9 mouse cellular contexts compared by ENCODE assay signal in the genomic region with DNA sequence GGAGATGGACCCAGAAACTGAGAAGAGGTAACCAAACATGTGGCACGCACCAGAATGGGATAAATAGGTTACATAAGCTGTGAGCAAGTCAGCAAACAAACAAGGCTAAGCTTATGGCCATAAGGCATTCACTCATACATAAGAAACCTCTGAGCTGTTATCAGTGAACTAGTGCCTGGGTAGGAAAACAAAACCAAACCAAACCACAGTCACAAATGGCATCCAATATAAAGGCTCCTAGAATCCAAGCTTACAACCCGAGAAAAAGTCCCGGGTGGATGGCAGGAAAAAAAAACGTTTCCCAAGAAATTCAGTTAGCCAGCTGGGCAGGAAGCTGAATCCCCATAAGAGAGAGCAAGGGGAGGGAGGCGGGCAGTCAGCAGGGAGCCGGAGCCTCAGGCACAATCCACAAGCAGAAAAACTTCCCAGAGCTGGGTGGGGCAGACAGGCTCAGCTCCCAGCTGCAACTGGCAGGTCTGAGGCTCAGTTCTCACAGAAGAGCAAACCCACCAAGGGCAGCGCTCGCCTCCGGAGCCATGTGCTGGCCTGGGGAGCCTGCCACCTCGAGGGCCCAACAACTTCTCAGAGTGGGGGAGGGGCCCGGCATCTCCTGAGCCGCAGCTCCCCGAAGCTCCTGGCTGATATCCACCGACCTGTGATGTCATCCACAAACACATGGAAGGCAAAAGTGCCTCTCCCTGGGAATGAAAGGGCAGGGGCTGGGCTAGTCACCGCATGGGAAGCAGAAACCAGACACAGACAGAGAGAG. TPM values are rescaled to one million over a fixed set of nuclear protein-coding genes. Genes with fewer than 3 reads are reported as not detected.
DNase-seq lines count a peak whose midpoint lies in the region; ATAC-seq and TF ChIP-seq lines count a peak whose summit lies in the region.
"Had no signal": no experiment of that assay in that cellular context is flagged by ENCODE, and none has a peak within 500 bp of the region (broad histone marks: within the 10 kb centered on the region; RNA-seq: fewer than 3 reads in every experiment).

No protein-coding gene starts in this region.

- peak; percentile 84 for DNase-seq in ES-E14 (ENCODE audit: low read depth, low spot score)
- DNase-seq in cerebellum, adult 11 months, result peak; percentile 70
- peak; percentile 81 to 86 for DNase-seq in heart, postnatal 36 days
- DNase-seq in layer of hippocampus, postnatal 25 days (ENCODE audit: extremely low spot score in 1 of 2, low spot score in 1 of 2), result peak; percentile 23 to 37
- DNase-seq in lung, postnatal 36 days, result peak; percentile 86
- peak; percentile 75 for DNase-seq in skeletal muscle tissue, adult 2 months (ENCODE audit: low read depth, low spot score)

- H3K4me3 ChIP-seq in ES-E14 (ENCODE audit: insufficient read depth in 1 of 2, low read depth in 1 of 2, low read length in 2 of 2, poor library complexity in 1 of 2, severe bottlenecking in 1 of 2), result peak overlapping the region; percentile 35 to 56
- H3K4me3 ChIP-seq in forebrain, embryonic 15.5 days, result peak overlapping the region; percentile 21

- no peaks in the 10 kb centered on the region for H3K9me3 ChIP-seq in ES-E14 (ENCODE audit: control insufficient read depth, insufficient read depth, low read depth, low read length)
- H3K9me3 ChIP-seq in forebrain, embryonic 15.5 days, result no peaks in the 10 kb centered on the region

- in situ Hi-C loops in ES-E14 (cut with MboI; ENCODE audit: low sequenced_read_pairs in 2 of 2, unreplicated experiment in 2 of 2), result no loop called here

- H3K36me3 ChIP-seq in ES-E14 (ENCODE audit: control insufficient read depth, insufficient read depth, low read length, poor library complexity, severe bottlenecking), result no peaks in the 10 kb centered on the region
- no peaks in the 10 kb centered on the region for H3K36me3 ChIP-seq in forebrain, embryonic 15.5 days

- peaks cover 0 to 6% of the 10 kb centered on the region in 2 experiments; a peak in 2 of 4 replicates for H3K4me1 ChIP-seq in ES-E14 (ENCODE audit: control insufficient read depth in 2 of 2, insufficient read depth in 2 of 2, low read length in 2 of 2, poor library complexity in 1 of 2)
- peaks cover 9% of the 10 kb centered on the region for H3K4me1 ChIP-seq in forebrain, embryonic 15.5 days

- H3K27ac ChIP-seq in ES-E14 (ENCODE audit: insufficient read depth, low read depth, low read length, poor library complexity, severe bottlenecking), result peak overlapping the region; percentile 83; the same call in 1 of the 2 replicates
- H3K27ac ChIP-seq in forebrain, embryonic 15.5 days (replicated peaks), result peak overlapping the region; percentile 72
- H3K27ac ChIP-seq: macrophage had no signal

- H3K4me2 ChIP-seq in forebrain, embryonic 15.5 days (replicated peaks), result peak overlapping the region; percentile 41

- no peaks in the 10 kb centered on the region for H3K27me3 ChIP-seq in forebrain, embryonic 15.5 days

- peak overlapping the region; percentile 49 for H3K9ac ChIP-seq in ES-E14 (ENCODE audit: insufficient read depth, low read depth, low read length, poor library complexity, severe bottlenecking)
- H3K9ac ChIP-seq in forebrain, embryonic 15.5 days (replicated peaks), result peak overlapping the region; percentile 26; the same call in 1 of the 2 replicates

- intact Hi-C loops in heart, postnatal 36 days (cut with DNase I), result loop anchor here (2.0 kb wide), 1 partner anchor 17 kb away; no protein-coding TSS in a partner anchor

- peak; percentile 51 for ATAC-seq in forebrain, embryonic 15.5 days (replicated peaks)
- ATAC-seq in erythroid progenitor cell, adult 5-6 weeks (replicated peaks; ENCODE audit: low FRiP score, poor library complexity, severe bottlenecking), result no peak

- 3% methylated on average over 15 of the region's 15 CpGs for WGBS in forebrain, embryonic 15.5 days

TF ChIP-seq in ES-E14, 5 proteins besides CTCF, POLR2A, EP300 and RAD21:
- TF ChIP-seq CHD2 (IDR thresholded peaks at IDR 0.05; ENCODE audit: low read depth, low read length) (no peak), ZC3H11A (IDR thresholded peaks at IDR 0.05; ENCODE audit: borderline replicate concordance, low read depth, low read length) (no peak), HCFC1 (IDR thresholded peaks at IDR 0.05; ENCODE audit: borderline replicate concordance, insufficient read depth, low read length) (no peak; the same call in 1 of the 2 replicates), MAFK (IDR thresholded peaks at IDR 0.05; ENCODE audit: insufficient read depth, low read depth, low read length) (no peak), ZNF384 (IDR thresholded peaks at IDR 0.05; ENCODE audit: low read depth, low read length) (no peak)
TF ChIP-seq in ES-E14: peak in this region for 0.

RNA-seq across cellular contexts. Expression of gene Bcl7c, which starts 17.3 kb away (rescaled TPM):
- total RNA-seq in ES-E14 (2012; rRNA removed), result 35.6 and 36.8 TPM in 2 replicates
- 43.1 and 47.9 TPM in 2 replicates for polyA plus RNA-seq in forebrain, embryonic 15.5 days (2015; fragmentation: Nextera tagmentation; extraction: Ambion mirVana)
- total RNA-seq in heart, postnatal 36 days (2021), result 10 to 100 TPM; 34.6 to 35.8 TPM
- total RNA-seq in layer of hippocampus, postnatal 25 days (2021), result 10 to 100 TPM; 24.0 to 25.7 TPM
- total RNA-seq in erythroid progenitor cell, adult 5-6 weeks (2015; ENCODE audit: low replicate concordance), result 4.0 and 9.6 TPM in 2 replicates
- 2.6 and 12.7 TPM in 2 replicates for total RNA-seq in erythroid progenitor cell, adult 5-6 weeks (2017; ENCODE audit: low replicate concordance)

RNA-seq across cellular contexts. Expression of gene Ctf1, which starts 21.1 kb away (rescaled TPM):
- total RNA-seq in ES-E14 (2012; rRNA removed), result 2.3 and 3.0 TPM in 2 replicates
- 3.8 and 5.8 TPM in 2 replicates for polyA plus RNA-seq in forebrain, embryonic 15.5 days (2015; fragmentation: Nextera tagmentation; extraction: Ambion mirVana)
- 1 to 10 TPM; 7.7 to 9.4 TPM for total RNA-seq in heart, postnatal 36 days (2021)
- total RNA-seq in layer of hippocampus, postnatal 25 days (2021), result 1 to 10 TPM; 2.4 TPM
- not detected in 2 replicates for total RNA-seq in erythroid progenitor cell, adult 5-6 weeks (2015; ENCODE audit: low replicate concordance)
- total RNA-seq in erythroid progenitor cell, adult 5-6 weeks (2017; ENCODE audit: low replicate concordance), result not detected in 2 replicates
- polyA plus RNA-seq: macrophage had no signal

RNA-seq across cellular contexts. Expression of gene Ctf2, which starts 40.6 kb away (rescaled TPM):
- 0.69 and 0.71 TPM in 2 replicates for total RNA-seq in ES-E14 (2012; rRNA removed)
- polyA plus RNA-seq in forebrain, embryonic 15.5 days (2015; fragmentation: Nextera tagmentation; extraction: Ambion mirVana), result 0.10 and 0.19 TPM in 2 replicates
- total RNA-seq in heart, postnatal 36 days (2021), result not detected
- total RNA-seq in layer of hippocampus, postnatal 25 days (2021), result not detected
- total RNA-seq in erythroid progenitor cell, adult 5-6 weeks (2015; ENCODE audit: low replicate concordance), result not detected in 2 replicates
- not detected in 2 replicates for total RNA-seq in erythroid progenitor cell, adult 5-6 weeks (2017; ENCODE audit: low replicate concordance)
- polyA plus RNA-seq: macrophage had no signal

RNA-seq across cellular contexts. Expression of gene Fbxl19, which starts 52.9 kb away (rescaled TPM):
- total RNA-seq in ES-E14 (2012; rRNA removed), result 86.9 and 93.0 TPM in 2 replicates
- polyA plus RNA-seq in forebrain, embryonic 15.5 days (2015; fragmentation: Nextera tagmentation; extraction: Ambion mirVana), result 9.4 and 10.5 TPM in 2 replicates
- 1 to 10 TPM; 3.2 to 3.3 TPM for total RNA-seq in heart, postnatal 36 days (2021)
- 10 to 100 TPM; 63.4 to 66.7 TPM for total RNA-seq in layer of hippocampus, postnatal 25 days (2021)
- total RNA-seq in erythroid progenitor cell, adult 5-6 weeks (2015; ENCODE audit: low replicate concordance), result 1.7 and 1.8 TPM in 2 replicates
- total RNA-seq in erythroid progenitor cell, adult 5-6 weeks (2017; ENCODE audit: low replicate concordance), result 1.5 and 3.6 TPM in 2 replicates

Comparison
In these comparisons a context has a peak if more than half of its experiments do, and no peak if none do; other contexts are left out.
1. DNase-seq: peak in every context shown above with its lines; median percentile 86 in lung, postnatal 36 days; 84 in ES-E14; 84 in heart, postnatal 36 days; 75 in skeletal muscle tissue, adult 2 months; 70 in cerebellum, adult 11 months; 30 in layer of hippocampus, postnatal 25 days.